Mouse (Mus musculus) limb, embryonic 11.5 days (tissue): ENCODE results near the gene Actl6b. TPM values are rescaled to one million over a fixed set of nuclear protein-coding genes. Genes with fewer than 3 reads are reported as not detected.

Experiments used
- ATAC-seq: fragments of 200-750 bp; cut with Nextera tagmentation; 2 replicates; pipeline ENCODE4 v1.8.0; 2017; ENCODE audit warnings: low read depth; ENCODE audit not compliant: insufficient number of reproducible peaks, low FRiP score, low TSS enrichment
- DNase-seq: peaks from one replicate; pipeline ENCODE4 v3.0.0-alpha.2; 2015; ENCODE audit warnings: low spot score
- H3K27ac ChIP-seq: fragments of 300-500 bp; sonication (generic); replicated peaks from 2 replicates; pipeline ENCODE4 v1.5.1; 2014; ENCODE audit warnings: low read depth, mild to moderate bottlenecking, low read length
- H3K27me3 ChIP-seq: fragments of 300-500 bp; sonication (generic); 2 replicates; pipeline ENCODE4 v1.6.1; 2014; ENCODE audit warnings: mild to moderate bottlenecking, low read length, mixed read lengths; ENCODE audit not compliant: control insufficient read depth, insufficient read depth
- H3K36me3 ChIP-seq: fragments of 300-500 bp; sonication (generic); 2 replicates; pipeline ENCODE4 v1.6.1; 2014; ENCODE audit warnings: mild to moderate bottlenecking, low read length, moderate library complexity, mixed read lengths; ENCODE audit not compliant: control insufficient read depth, insufficient read depth
- H3K4me1 ChIP-seq: fragments of 300-500 bp; sonication (generic); 2 replicates; pipeline ENCODE4 v1.6.1; 2014; ENCODE audit warnings: low read length, mixed read lengths; ENCODE audit not compliant: control insufficient read depth, insufficient read depth
- H3K4me2 ChIP-seq: fragments of 300-500 bp; sonication (generic); 2 replicates; pipeline ENCODE4 v1.6.1; 2014; ENCODE audit warnings: low read depth, mild to moderate bottlenecking, moderate library complexity; ENCODE audit not compliant: severe bottlenecking
- H3K4me3 ChIP-seq: fragments of 300-500 bp; sonication (generic); 2 replicates; pipeline ENCODE4 v1.5.1; 2014; ENCODE audit warnings: low read depth, low read length
- H3K9ac ChIP-seq: fragments of 300-500 bp; sonication (generic); 2 replicates; pipeline ENCODE4 v1.6.1; 2014; ENCODE audit warnings: mild to moderate bottlenecking, low read length
- H3K9me3 ChIP-seq: fragments of 300-500 bp; sonication (generic); 2 replicates; pipeline ENCODE4 v1.6.1; 2016; ENCODE audit warnings: low read length; ENCODE audit not compliant: control insufficient read depth
- WGBS: fragments of 180-500 bp; shearing (Covaris S2); extraction: QIAGEN DNeasy Blood & Tissue Kit; methylation state at CpG from one replicate; pipeline ENCODE4 v1.1.7; 2014; 5-methylcytosine and 5-hydroxymethylcytosine counted together
- polyA plus RNA-seq: library from polyadenylated mRNA; unstranded; fragments of >200 nt; fragmentation: Nextera tagmentation; extraction: Ambion mirVana; gene quantifications from 2 replicates; pipeline ENCODE4 v1.2.1, GENCODE M21; 2014

The Actl6b gene
- polyA plus RNA-seq, 1 experiment from 2014 or later: not detected

DNA sequence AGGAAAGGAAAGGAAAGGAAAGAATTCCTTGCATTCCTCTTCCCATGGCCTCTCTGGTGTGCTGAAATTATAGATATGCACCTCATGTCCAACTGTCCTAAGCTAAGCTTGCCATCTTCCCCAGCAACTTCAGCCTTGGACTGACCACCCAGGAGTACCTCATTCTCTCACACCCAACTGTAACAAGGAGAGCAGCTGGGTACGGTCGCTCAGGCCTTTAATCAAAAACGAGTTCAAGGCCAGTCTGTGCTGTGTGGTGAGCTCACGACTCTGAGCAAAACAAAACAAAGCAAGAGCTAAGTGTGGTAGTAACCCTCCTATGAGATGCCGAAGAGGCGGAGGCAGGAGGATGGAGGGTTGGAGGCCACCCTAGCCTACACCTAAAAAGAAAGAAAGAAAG lies 12.3 kb upstream of the Actl6b start:
- Histone ChIP-seq H3K27me3 (no peaks in the 10 kb centered on the region), H3K4me1 (no peaks in the 10 kb centered on the region), H3K4me3 (no peak overlapping the region), H3K9me3 (no peaks in the 10 kb centered on the region), H3K9ac (no peak overlapping the region), H3K27ac (no peak overlapping the region), H3K36me3 (no peaks in the 10 kb centered on the region), H3K4me2 (no peak overlapping the region)
- DNase-seq (no peak), ATAC-seq (no peak)
- 76% methylated on average over 6 of the region's 6 CpGs for WGBS

DNA sequence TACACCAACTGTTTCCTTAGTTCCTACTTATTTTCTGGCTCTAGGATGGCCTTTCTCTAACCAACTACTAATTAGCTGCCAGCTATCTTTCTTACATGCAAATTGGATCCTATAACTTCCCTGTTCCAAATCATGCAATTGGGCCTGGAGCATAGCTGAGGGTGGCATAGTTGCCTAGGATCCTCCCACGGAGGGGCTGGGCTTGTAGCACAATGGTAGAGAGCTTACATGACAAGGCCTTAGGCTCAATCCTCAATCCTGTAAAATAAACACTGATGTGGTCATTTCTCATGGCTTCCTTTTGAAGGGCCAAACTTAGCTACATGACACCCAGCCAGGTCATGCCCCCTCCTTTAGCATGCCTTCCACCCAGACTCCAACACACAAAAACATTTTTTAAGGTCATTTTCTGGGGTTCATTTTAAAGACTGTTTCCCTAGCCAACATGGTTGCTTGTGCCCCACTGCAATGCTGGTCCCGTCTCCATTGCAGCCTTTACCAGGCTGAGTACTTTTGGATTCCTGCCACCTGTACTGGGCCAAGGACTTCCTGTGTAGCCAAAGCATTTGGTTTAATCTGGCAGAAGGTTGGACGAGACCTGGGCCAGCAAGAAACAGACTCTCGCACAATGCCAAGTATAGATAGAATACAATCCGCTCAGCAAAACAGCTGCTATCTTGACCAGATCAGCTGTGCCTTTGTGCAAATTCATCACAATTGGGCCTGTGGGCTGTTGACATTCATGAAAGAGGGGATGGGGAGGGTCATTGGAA lies 11.4 kb upstream of the Actl6b start:
- no peaks in the 10 kb centered on the region for H3K9me3 ChIP-seq
- H3K36me3 ChIP-seq: no peaks in the 10 kb centered on the region
- no peak overlapping the region for H3K27ac ChIP-seq
- no peak overlapping the region for H3K4me3 ChIP-seq
- no peak for DNase-seq
- no peaks in the 10 kb centered on the region for H3K27me3 ChIP-seq
- H3K4me2 ChIP-seq: no peak overlapping the region
- no peak for ATAC-seq
- H3K4me1 ChIP-seq: no peaks in the 10 kb centered on the region
- no peak overlapping the region for H3K9ac ChIP-seq
- 84% methylated on average over 5 of the region's 5 CpGs for WGBS

DNA sequence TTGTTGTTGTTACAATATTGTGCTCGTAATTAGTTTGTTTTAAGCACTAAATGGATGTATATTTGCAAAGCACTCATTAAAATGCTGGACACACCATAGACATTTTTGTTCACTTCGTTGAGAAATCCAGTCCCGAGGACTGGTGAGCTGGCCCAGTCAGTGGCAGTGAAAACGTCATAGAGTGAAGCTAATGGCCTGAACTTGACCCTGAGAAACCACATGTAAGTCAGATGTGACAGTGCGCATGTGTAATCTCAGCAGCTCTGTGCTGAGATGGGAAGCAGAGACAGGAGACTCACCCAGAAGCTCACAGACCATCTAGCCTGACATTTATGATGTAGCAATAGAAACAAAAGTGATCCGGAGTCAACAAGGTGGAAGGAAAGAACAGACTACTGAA lies 8.4 kb upstream of the Actl6b start:
- Histone ChIP-seq H3K4me1 (no peaks in the 10 kb centered on the region), H3K9me3 (no peaks in the 10 kb centered on the region), H3K27ac (no peak overlapping the region), H3K9ac (no peak overlapping the region), H3K36me3 (no peaks in the 10 kb centered on the region), H3K4me3 (no peak overlapping the region), H3K27me3 (no peaks in the 10 kb centered on the region), H3K4me2 (no peak overlapping the region)
- DNase-seq (no peak), ATAC-seq (no peak)
- 68% methylated on average over 6 of the region's 6 CpGs for WGBS

DNA sequence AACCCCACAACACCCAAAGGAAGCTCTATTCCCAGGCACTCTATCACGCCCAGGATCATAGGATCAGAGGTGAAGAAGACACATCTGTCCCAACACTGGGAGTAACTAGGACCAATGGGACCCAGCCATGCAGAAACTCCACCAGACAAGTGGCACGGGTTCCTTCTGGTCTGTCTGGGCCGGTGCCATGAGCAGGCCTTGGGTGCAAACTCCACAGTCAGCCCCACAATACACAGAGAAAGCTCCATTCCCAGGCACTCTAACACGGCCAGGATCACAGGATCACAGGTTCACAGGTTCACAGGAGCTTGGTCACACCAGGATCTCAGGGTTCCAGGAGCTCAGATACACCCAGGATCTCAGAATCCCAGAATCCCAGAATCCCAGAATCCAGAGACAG lies 7.7 kb upstream of the Actl6b start:
- no peak overlapping the region for H3K27ac ChIP-seq
- no peak overlapping the region for H3K4me3 ChIP-seq
- no peak overlapping the region for H3K4me2 ChIP-seq
- ATAC-seq (no peak), DNase-seq (no peak)
- H3K4me1 ChIP-seq: no peaks in the 10 kb centered on the region
- WGBS: 70% methylated on average over 4 of the region's 4 CpGs
- no peak overlapping the region for H3K9ac ChIP-seq
- H3K9me3 ChIP-seq: no peaks in the 10 kb centered on the region
- H3K27me3 ChIP-seq: no peaks in the 10 kb centered on the region
- no peaks in the 10 kb centered on the region for H3K36me3 ChIP-seq

DNA sequence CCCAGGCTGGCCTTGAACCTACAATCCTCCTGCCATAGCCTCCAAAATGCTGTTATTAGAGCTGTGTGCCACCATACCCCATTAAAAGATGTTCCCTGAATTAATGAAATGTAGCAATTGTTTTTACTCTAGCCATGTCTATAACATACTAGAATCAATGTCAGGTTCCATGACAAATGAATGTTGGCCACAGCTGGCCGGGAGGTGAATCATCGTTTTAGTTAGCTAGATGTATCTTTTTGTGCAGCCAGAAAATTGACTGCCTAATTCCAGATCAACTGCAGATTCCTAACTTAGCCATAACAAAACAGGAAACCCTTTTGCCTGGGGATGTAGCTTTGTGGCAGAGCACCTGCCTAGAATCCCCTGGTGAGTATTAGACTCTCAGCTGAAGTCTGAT lies 3.5 kb upstream of the Actl6b start:
- 85% methylated on average over 2 of the region's 2 CpGs for WGBS
- DNase-seq: no peak

DNA sequence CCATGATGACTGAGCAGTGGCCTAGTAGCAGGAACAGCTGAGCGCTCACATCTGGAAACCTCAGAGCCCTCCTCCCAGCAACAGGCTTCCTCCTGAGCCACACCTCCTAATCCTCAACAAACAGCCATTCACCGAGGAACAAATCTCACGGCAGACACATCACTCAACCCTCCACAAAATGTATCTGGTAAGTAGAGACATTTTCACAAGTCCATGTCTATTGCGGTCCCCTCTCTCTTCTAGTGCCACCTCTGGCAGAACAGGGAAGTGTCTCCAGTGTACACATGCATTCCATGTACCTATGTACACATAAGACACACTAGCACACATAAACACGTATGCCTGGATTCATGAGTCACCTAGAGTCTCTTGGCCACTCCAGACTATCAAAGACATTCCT lies 2.2 kb upstream of the Actl6b start:
- no peaks in the 10 kb centered on the region for H3K36me3 ChIP-seq
- no peaks in the 10 kb centered on the region for H3K9me3 ChIP-seq
- H3K27me3 ChIP-seq: peaks cover 10% of the 10 kb centered on the region
- WGBS: 66% methylated on average over 5 of the region's 5 CpGs
- DNase-seq (no peak), ATAC-seq (no peak)
- H3K4me1 ChIP-seq: no peaks in the 10 kb centered on the region
- no peak overlapping the region for H3K9ac ChIP-seq
- H3K27ac ChIP-seq: no peak overlapping the region
- H3K4me2 ChIP-seq: no peak overlapping the region
- H3K4me3 ChIP-seq: no peak overlapping the region

More for the DNA sequence above, 3.5 kb upstream of the Actl6b start:
- no peaks in the 10 kb centered on the region for H3K4me1 ChIP-seq
- H3K4me3 ChIP-seq: no peak overlapping the region
- no peaks in the 10 kb centered on the region for H3K36me3 ChIP-seq
- H3K9ac ChIP-seq: no peak overlapping the region
- no peak overlapping the region for H3K27ac ChIP-seq
- ATAC-seq: no peak
- H3K4me2 ChIP-seq: no peak overlapping the region
- peaks cover 10% of the 10 kb centered on the region for H3K27me3 ChIP-seq
- H3K9me3 ChIP-seq: no peaks in the 10 kb centered on the region

DNA sequence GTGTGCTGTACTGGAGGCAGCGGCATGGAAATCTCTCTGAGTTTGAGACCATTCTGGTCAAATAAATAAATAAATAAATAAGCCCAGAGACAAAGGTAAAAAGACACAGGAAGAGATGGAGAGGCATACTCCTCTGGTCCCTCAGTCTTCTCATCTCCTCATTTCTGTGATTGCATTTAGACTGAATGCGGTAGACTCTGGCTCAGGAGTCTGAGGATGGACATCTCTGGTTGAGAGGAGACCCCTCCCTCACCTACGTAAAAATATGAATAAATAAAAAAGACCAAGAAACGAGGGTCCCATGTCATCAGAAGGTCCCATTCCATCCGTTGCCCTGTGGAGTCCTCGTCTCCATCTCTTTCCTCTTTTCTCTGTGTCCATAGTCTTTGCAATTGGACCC lies 317 bp upstream of the Actl6b start:
- ATAC-seq: no peak
- Histone ChIP-seq H3K9me3 (no peaks in the 10 kb centered on the region), H3K9ac (no peak overlapping the region), H3K4me3 (no peak overlapping the region), H3K27ac (no peak overlapping the region), H3K27me3 (peaks cover 10% of the 10 kb centered on the region), H3K36me3 (no peaks in the 10 kb centered on the region), H3K4me1 (no peaks in the 10 kb centered on the region), H3K4me2 (peak overlapping the region; percentile 11; the same call in 1 of the 2 replicates)
- WGBS: 32% methylated on average over 6 of the region's 6 CpGs
- DNase-seq: no peak

DNA sequence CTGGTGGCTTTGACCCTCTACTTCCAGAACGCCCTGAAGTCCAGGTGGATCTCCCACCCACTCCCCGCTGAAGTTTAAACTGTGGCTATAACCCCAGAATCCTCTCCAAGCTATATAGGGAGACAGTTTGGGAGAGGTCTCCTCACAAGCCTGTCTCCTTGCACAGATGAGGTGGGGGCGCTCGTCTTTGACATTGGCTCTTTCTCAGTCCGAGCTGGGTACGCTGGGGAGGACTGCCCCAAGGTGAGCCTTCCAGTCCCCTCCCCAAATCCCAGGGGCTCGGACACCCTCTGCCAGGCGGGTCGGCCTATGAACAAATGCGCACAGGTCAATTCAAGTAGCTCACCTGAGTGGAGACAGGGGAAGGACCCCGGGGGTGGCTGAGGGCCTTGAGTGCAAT lies 581 bp downstream of the Actl6b start:
- WGBS: 38% methylated on average over 11 of the region's 11 CpGs
- Histone ChIP-seq H3K4me3 (no peak overlapping the region), H3K27me3 (peaks cover 10% of the 10 kb centered on the region), H3K4me1 (no peaks in the 10 kb centered on the region), H3K9ac (no peak overlapping the region), H3K9me3 (no peaks in the 10 kb centered on the region), H3K36me3 (no peaks in the 10 kb centered on the region), H3K4me2 (no peak overlapping the region; the same call in 1 of the 2 replicates), H3K27ac (no peak overlapping the region)
- no peak for DNase-seq
- ATAC-seq: no peak

DNA sequence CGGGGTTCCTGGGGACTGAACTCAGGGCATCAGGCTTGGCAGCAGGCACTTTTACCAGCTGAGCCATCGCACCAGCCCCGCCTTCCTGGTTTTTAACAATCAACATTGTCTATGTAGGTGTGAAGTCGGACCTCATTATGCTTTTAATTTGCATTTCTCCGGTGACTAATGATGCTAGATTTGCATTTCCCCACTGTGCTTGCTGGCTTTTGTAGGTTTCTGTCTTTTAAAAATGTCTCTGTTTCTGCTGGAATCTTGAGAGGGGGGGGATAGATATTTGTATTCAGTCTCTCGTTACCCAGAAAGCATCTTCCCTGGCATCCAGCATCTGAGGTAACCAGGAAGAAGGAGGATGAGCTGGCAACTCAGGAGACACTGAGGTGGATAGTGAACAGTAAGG lies 8.2 kb downstream of the Actl6b start:
- DNase-seq (no peak), ATAC-seq (no peak)
- no peak overlapping the region for H3K9ac ChIP-seq
- H3K4me2 ChIP-seq: no peak overlapping the region
- WGBS: 64% methylated on average over 6 of the region's 6 CpGs
- no peaks in the 10 kb centered on the region for H3K9me3 ChIP-seq
- H3K27me3 ChIP-seq: no peaks in the 10 kb centered on the region
- H3K4me3 ChIP-seq: no peak overlapping the region
- no peaks in the 10 kb centered on the region for H3K4me1 ChIP-seq
- H3K36me3 ChIP-seq: no peaks in the 10 kb centered on the region
- no peak overlapping the region for H3K27ac ChIP-seq
